Comparison of ENCODE assay signal across 24 mouse cellular contexts in genomic region chr13:75775961-75776360, GRCm38 (mm10).
"Had no signal": no experiment of that assay in that cellular context is flagged by ENCODE, and none has a peak within 500 bp of the region (broad histone marks: within the 10 kb centered on the region; RNA-seq: fewer than 3 reads in every experiment).

No protein-coding gene starts in this region.

- H3K9me3 ChIP-seq: heart, embryonic 10.5 days; heart, embryonic 12.5 days; hindbrain, embryonic 12.5 days; intestine, embryonic 15.5 days; limb, embryonic 10.5 days; limb, embryonic 12.5 days had no signal

- H3K4me2 ChIP-seq: heart, embryonic 12.5 days; hindbrain, embryonic 12.5 days; hindbrain, embryonic 14.5 days; intestine, embryonic 15.5 days; limb, embryonic 12.5 days; liver, embryonic 11.5 days had no signal

- H3K27ac ChIP-seq: heart, embryonic 10.5 days; hindbrain, embryonic 12.5 days; hindbrain, embryonic 14.5 days; intestine, embryonic 15.5 days; layer of hippocampus, adult 2 months; left cerebral cortex, adult 2 months; limb, embryonic 10.5 days; limb, embryonic 12.5 days had no signal

- DNase-seq: gastrocnemius, postnatal 10 days; gastrocnemius, postnatal 25 days; heart, adult 18-20 months; heart, postnatal 10 days; heart, postnatal 4 days; kidney, adult 18-20 months; kidney, adult 8-10 months; kidney, postnatal 10 days; kidney, postnatal 25 days; kidney, postnatal 4 days; liver had no signal

- ATAC-seq: hindbrain, embryonic 16.5 days; inflammation-experienced regulatory T-cells, adult 6 months; intestine, embryonic 15.5 days; intestine, postnatal 0 days had no signal

- H3K36me3 ChIP-seq: heart, embryonic 10.5 days; hindbrain, embryonic 12.5 days; intestine, embryonic 15.5 days; limb, embryonic 10.5 days; limb, embryonic 12.5 days had no signal

- H3K27me3 ChIP-seq: heart, embryonic 12.5 days; hindbrain, embryonic 12.5 days; intestine, embryonic 15.5 days; limb, embryonic 12.5 days had no signal

- H3K9ac ChIP-seq: heart, embryonic 12.5 days; hindbrain, embryonic 12.5 days; hindbrain, embryonic 14.5 days; intestine, embryonic 15.5 days; limb, embryonic 12.5 days had no signal

- H3K4me3 ChIP-seq: heart, embryonic 10.5 days; heart, embryonic 12.5 days; hindbrain, embryonic 12.5 days; intestine, embryonic 15.5 days; layer of hippocampus, adult 2 months; left cerebral cortex, adult 2 months; limb, embryonic 10.5 days; limb, embryonic 12.5 days had no signal

- H3K4me1 ChIP-seq: heart, embryonic 10.5 days; heart, embryonic 12.5 days; hindbrain, embryonic 12.5 days; intestine, embryonic 15.5 days; limb, embryonic 10.5 days; limb, embryonic 12.5 days had no signal
